Mouse (Mus musculus) myocyte (in vitro differentiated cells): ENCODE measurements around the gene Urb2. TPM values are rescaled to one million over a fixed set of nuclear protein-coding genes. Genes with fewer than 3 reads are reported as not detected.

Experiments
- H3K27me3 ChIP-seq: one replicate; pipeline ENCODE4 v1.6.1; 2011; ENCODE audit not compliant: control insufficient read depth, insufficient read depth, insufficient read length
- H3K36me3 ChIP-seq: one replicate; pipeline ENCODE4 v1.6.1; 2011; ENCODE audit not compliant: control insufficient read depth, insufficient read depth
- H3K4me2 ChIP-seq: one replicate; pipeline ENCODE4 v1.6.1; 2011; ENCODE audit warnings: low read depth, control low read depth
- H3K4me3 ChIP-seq: one replicate; pipeline ENCODE4 v1.5.1; 2011; ENCODE audit warnings: mild to moderate bottlenecking, control low read depth, moderate library complexity
- H3K79me2 ChIP-seq: one replicate; pipeline ENCODE4 v1.6.1; 2011; ENCODE audit not compliant: control insufficient read depth, insufficient read depth
- H3ac ChIP-seq: one replicate; pipeline ENCODE4 v1.6.1; 2011; ENCODE audit not compliant: control insufficient read depth, insufficient read length
- CEBPB ChIP-seq: IDR thresholded peaks from 2 replicates; pipeline ENCODE4 v1.6.1; 2011; ENCODE audit warnings: mild to moderate bottlenecking, moderate library complexity; ENCODE audit not compliant: poor library complexity, insufficient read depth, severe bottlenecking
- E2F4 ChIP-seq: IDR thresholded peaks from one replicate; pipeline ENCODE4 v1.6.1; 2011; ENCODE audit warnings: mild to moderate bottlenecking, control low read depth, moderate library complexity; ENCODE audit not compliant: insufficient read depth
- MAX ChIP-seq: IDR thresholded peaks from one replicate; pipeline ENCODE4 v1.6.1; 2011; ENCODE audit warnings: low read depth, mild to moderate bottlenecking, control low read depth
- MYOD1 ChIP-seq, 3 experiments: IDR thresholded peaks; one replicate each; pipeline ENCODE4 v1.6.1; 2011; ENCODE audit warnings: control low read depth in 2 of 3, low read depth in 2 of 3, mild to moderate bottlenecking in 2 of 3, moderate library complexity in 1 of 3; ENCODE audit not compliant: insufficient read length in 2 of 3, control insufficient read depth in 1 of 3
- MYOG ChIP-seq, 3 experiments: IDR thresholded peaks; one replicate each; pipeline ENCODE4 v1.6.1; 2011; ENCODE audit warnings: control low read depth in 2 of 3, low read depth in 2 of 3, mild to moderate bottlenecking in 2 of 3; ENCODE audit not compliant: insufficient read length in 2 of 3, control insufficient read depth in 1 of 3, insufficient read depth in 1 of 3
- POLR2A ChIP-seq: IDR thresholded peaks from one replicate; pipeline ENCODE4 v1.6.1; 2011; ENCODE audit warnings: low read depth, mild to moderate bottlenecking, control low read depth, moderate library complexity; ENCODE audit not compliant: insufficient read length
- POLR2AphosphoS2 ChIP-seq: IDR thresholded peaks from one replicate; pipeline ENCODE4 v1.6.1; 2011; ENCODE audit warnings: low read depth, control low read depth; ENCODE audit not compliant: insufficient read length
- REST ChIP-seq: IDR thresholded peaks from one replicate; pipeline ENCODE4 v1.6.1; 2011; ENCODE audit warnings: mild to moderate bottlenecking, control low read depth, moderate library complexity; ENCODE audit not compliant: insufficient read depth, insufficient read length
- SRF ChIP-seq: IDR thresholded peaks from one replicate; pipeline ENCODE4 v1.6.1; 2011; ENCODE audit warnings: low read depth; ENCODE audit not compliant: control insufficient read depth, insufficient read length
- TCF12 ChIP-seq: IDR thresholded peaks from one replicate; pipeline ENCODE4 v1.6.1; 2011; ENCODE audit warnings: mild to moderate bottlenecking, control low read depth; ENCODE audit not compliant: poor library complexity, insufficient read depth, severe bottlenecking
- TCF3 ChIP-seq: IDR thresholded peaks from one replicate; pipeline ENCODE4 v1.6.1; 2011; ENCODE audit warnings: low read depth, control low read depth; ENCODE audit not compliant: insufficient read length
- USF1 ChIP-seq: IDR thresholded peaks from one replicate; pipeline ENCODE4 v1.6.1; 2011; ENCODE audit warnings: low read depth, mild to moderate bottlenecking, control low read depth, moderate library complexity
- polyA plus RNA-seq: library from polyadenylated mRNA; unstranded; fragments of >200 nt; fragmentation: generic; extraction: Trizol; gene quantifications from one replicate; pipeline ENCODE4 v1.2.1, GENCODE M21; 2012; ENCODE audit warnings: missing spikeins

The Urb2 gene
- polyA plus RNA-seq, 1 experiment: 5.6 TPM

GRCm38 (mm10) chr8:124070363-124071324 is 49.3 kb downstream of the Urb2 start:
- no peak for TF ChIP-seq TCF3
- no peak for TF ChIP-seq MYOD1 (IDR thresholded peaks at IDR 0.05; ENCODE audit: control insufficient read depth in 1 of 3, insufficient read length in 2 of 3, low read depth in 2 of 3)
- no peak for TF ChIP-seq E2F4
- no peak for TF ChIP-seq MAX
- TF ChIP-seq CEBPB: no peak
- Histone ChIP-seq H3K27me3 (no peaks in the 10 kb centered on the region), H3K4me3 (no peak overlapping the region), H3K79me2 (no peaks in the 10 kb centered on the region), H3K4me2 (no peak overlapping the region), H3ac (no peak overlapping the region), H3K36me3 (no peaks in the 10 kb centered on the region)

- no peaks in the 10 kb centered on the region for H3K36me3 ChIP-seq
- no peak overlapping the region for H3K4me2 ChIP-seq
- no peak overlapping the region for H3ac ChIP-seq
- H3K27me3 ChIP-seq: no peaks in the 10 kb centered on the region
- TF ChIP-seq MAX: no peak
- no peak for TF ChIP-seq REST
- TF ChIP-seq SRF: no peak
- no peak for TF ChIP-seq TCF12
- TF ChIP-seq E2F4: no peak
- no peak for TF ChIP-seq MYOG (IDR thresholded peaks at IDR 0.05; ENCODE audit: control insufficient read depth in 1 of 3, insufficient read depth in 1 of 3, insufficient read length in 2 of 3, low read depth in 2 of 3)
- no peak for TF ChIP-seq MYOD1 (IDR thresholded peaks at IDR 0.05; ENCODE audit: control insufficient read depth in 1 of 3, insufficient read length in 2 of 3, low read depth in 2 of 3)
- TF ChIP-seq USF1: no peak
- TF ChIP-seq CEBPB: no peak
- no peak for TF ChIP-seq POLR2AphosphoS2
- no peak for TF ChIP-seq TCF3
- no peak for TF ChIP-seq POLR2A
- no peak overlapping the region for H3K4me3 ChIP-seq
- H3K79me2 ChIP-seq: no peaks in the 10 kb centered on the region
Observed at GRCm38 (mm10) chr8:124075977-124076376, 54.7 kb downstream of the Urb2 start.

DNA sequence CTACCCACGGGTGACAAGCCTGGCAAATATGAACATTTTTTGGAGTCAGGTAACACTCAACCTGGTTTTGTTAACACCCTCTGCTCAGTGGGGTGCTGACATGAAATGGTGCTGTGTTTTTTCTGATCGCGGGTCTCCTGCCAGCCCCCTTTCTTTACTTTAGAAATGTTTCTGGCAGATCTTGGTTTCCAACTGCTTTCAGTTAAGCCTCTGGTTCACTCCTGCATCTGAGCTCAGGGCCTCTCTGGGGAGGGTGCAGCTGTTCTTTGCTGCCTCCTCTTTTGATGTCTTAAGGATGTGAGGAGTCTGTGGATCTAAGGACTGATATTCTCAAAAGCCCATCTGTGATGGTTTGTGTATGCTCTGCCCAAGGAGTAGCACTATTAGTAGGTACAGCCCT is 55.1 kb downstream of the Urb2 start:
- no peaks in the 10 kb centered on the region for H3K79me2 ChIP-seq
- no peaks in the 10 kb centered on the region for H3K27me3 ChIP-seq
- no peak overlapping the region for H3K4me3 ChIP-seq
- no peaks in the 10 kb centered on the region for H3K36me3 ChIP-seq
- TF ChIP-seq MYOG (IDR thresholded peaks at IDR 0.05; ENCODE audit: control insufficient read depth in 1 of 3, insufficient read depth in 1 of 3, insufficient read length in 2 of 3, low read depth in 2 of 3) (no peak), MYOD1 (IDR thresholded peaks at IDR 0.05; ENCODE audit: control insufficient read depth in 1 of 3, insufficient read length in 2 of 3, low read depth in 2 of 3) (peak in 1 of 3 experiments; percentile 35), MAX (no peak), E2F4 (no peak), POLR2A (no peak), TCF12 (no peak)
- H3K4me2 ChIP-seq: no peak overlapping the region
- H3ac ChIP-seq: no peak overlapping the region

DNA sequence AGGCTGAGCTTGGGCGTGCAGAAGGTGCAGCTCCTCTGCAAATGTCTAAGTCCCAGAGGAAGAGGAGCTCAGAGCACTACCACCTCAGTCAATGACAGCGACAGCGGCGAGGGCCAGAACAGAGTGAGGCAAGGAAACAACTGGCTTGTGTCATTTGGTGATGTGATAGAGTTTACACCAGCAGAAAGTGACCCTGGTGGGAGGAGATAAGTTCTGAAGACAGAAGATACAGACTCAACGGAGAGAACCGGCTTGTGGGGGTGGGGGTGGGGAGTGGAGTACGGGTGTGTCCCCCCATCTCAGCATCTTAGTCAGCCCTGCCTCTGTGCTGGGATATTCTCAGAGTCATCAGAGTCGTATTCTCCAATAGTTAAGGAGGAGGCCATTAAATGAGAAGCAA is 56.1 kb downstream of the Urb2 start:
- Histone ChIP-seq H3K4me3 (no peak overlapping the region), H3K79me2 (no peaks in the 10 kb centered on the region), H3K27me3 (no peaks in the 10 kb centered on the region), H3K4me2 (no peak overlapping the region), H3K36me3 (no peaks in the 10 kb centered on the region), H3ac (no peak overlapping the region)
- TF ChIP-seq MYOG (IDR thresholded peaks at IDR 0.05; ENCODE audit: control insufficient read depth in 1 of 3, insufficient read depth in 1 of 3, insufficient read length in 2 of 3, low read depth in 2 of 3) (no peak), SRF (no peak), REST (no peak), USF1 (no peak), E2F4 (no peak), TCF3 (no peak), MYOD1 (IDR thresholded peaks at IDR 0.05; ENCODE audit: control insufficient read depth in 1 of 3, insufficient read length in 2 of 3, low read depth in 2 of 3) (no peak), TCF12 (no peak), POLR2A (no peak)

- H3K4me3 ChIP-seq: no peak overlapping the region
- TF ChIP-seq TCF12: no peak
- TF ChIP-seq MYOD1 (IDR thresholded peaks at IDR 0.05; ENCODE audit: control insufficient read depth in 1 of 3, insufficient read length in 2 of 3, low read depth in 2 of 3): no peak
- no peak for TF ChIP-seq CEBPB
- TF ChIP-seq POLR2AphosphoS2: no peak
- no peak for TF ChIP-seq E2F4
- no peak for TF ChIP-seq POLR2A
- no peak for TF ChIP-seq SRF
- TF ChIP-seq USF1: no peak
- no peak for TF ChIP-seq REST
- no peak for TF ChIP-seq TCF3
- no peak for TF ChIP-seq MAX
- no peak for TF ChIP-seq MYOG (IDR thresholded peaks at IDR 0.05; ENCODE audit: control insufficient read depth in 1 of 3, insufficient read depth in 1 of 3, insufficient read length in 2 of 3, low read depth in 2 of 3)
- H3K79me2 ChIP-seq: no peaks in the 10 kb centered on the region
- no peak overlapping the region for H3ac ChIP-seq
- no peak overlapping the region for H3K4me2 ChIP-seq
- no peaks in the 10 kb centered on the region for H3K36me3 ChIP-seq
- no peaks in the 10 kb centered on the region for H3K27me3 ChIP-seq
Observed at GRCm38 (mm10) chr8:124077998-124078397, 56.7 kb downstream of the Urb2 start.
